Mouse (Mus musculus): Measurements from ENCODE around the gene Lrrc36.

DNA sequence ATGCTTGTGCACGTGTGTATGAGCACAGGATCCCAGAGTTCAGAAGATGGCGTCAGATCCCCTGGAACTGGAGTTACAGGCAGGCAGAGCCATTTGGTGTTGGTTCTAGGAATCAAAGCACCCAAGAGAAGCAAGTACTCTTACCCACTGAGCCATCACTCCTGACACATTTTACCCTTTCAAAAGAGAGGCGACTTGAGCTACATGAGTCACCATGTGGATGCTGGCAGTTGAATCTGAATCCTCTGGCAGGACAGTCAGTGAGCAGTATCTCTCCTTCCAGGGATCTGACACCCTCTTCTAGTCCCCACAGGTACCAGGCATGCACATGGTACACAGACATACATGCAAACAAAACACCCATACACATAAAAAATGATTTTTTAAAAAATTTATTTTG is 74.7 kb downstream of the Lrrc36 start:
- TF ChIP-seq EP300 (IDR thresholded peaks at IDR 0.05; ENCODE audit: low read depth) = no peak
- no peak for TF ChIP-seq CTCF (IDR thresholded peaks at IDR 0.05; ENCODE audit: low read depth)

Data from heart, postnatal 0 days (tissue).